Comparison of ENCODE assay signal across 23 mouse cellular contexts in the genomic region with DNA sequence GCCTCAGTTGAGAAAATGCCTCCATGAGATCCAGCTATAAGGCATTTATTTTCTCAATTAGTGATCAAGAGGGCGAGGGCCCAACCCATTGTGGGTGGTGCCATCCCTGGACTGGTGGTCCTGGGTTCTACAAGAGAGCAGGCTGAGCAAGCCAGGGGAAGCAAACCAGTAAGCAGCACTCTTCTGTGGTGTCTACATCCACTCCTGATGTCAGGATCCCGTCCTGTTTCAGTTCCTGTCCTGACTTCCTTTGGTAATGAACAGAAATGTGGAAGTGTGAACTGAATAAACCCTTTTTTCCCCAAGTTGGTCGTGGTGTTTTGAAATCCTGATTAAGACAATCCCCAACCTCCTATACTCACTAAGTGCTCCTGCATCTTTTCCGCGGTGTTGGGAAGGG. TPM values are rescaled to one million over a fixed set of nuclear protein-coding genes. Genes with fewer than 3 reads are reported as not detected.
DNase-seq lines count a peak whose midpoint lies in the region; ATAC-seq and TF ChIP-seq lines count a peak whose summit lies in the region.
"Had no signal": no experiment of that assay in that cellular context is flagged by ENCODE, and none has a peak within 500 bp of the region (broad histone marks: within the 10 kb centered on the region; RNA-seq: fewer than 3 reads in every experiment).

No protein-coding gene starts in this region.

- no peak overlapping the region for H3K4me2 ChIP-seq in liver, embryonic 11.5 days
- H3K4me2 ChIP-seq in stomach, postnatal 0 days (replicated peaks; ENCODE audit: low read depth) = no peak overlapping the region
- H3K4me2 ChIP-seq: embryonic facial prominence, embryonic 13.5 days; hindbrain, embryonic 15.5 days had no signal

- no peak for TF ChIP-seq CTCF in liver, adult 2 months (IDR thresholded peaks at IDR 0.05; ENCODE audit: low read depth, low read length)
- TF ChIP-seq CTCF in spleen, adult 2 months (IDR thresholded peaks at IDR 0.05; ENCODE audit: extremely low read depth, insufficient read depth, insufficient read length, insufficient replicate concordance) = no peak
- no peak for TF ChIP-seq CTCF in stomach, postnatal 0 days (IDR thresholded peaks at IDR 0.05; ENCODE audit: low read depth)

- H3K27ac ChIP-seq in liver, adult 2 months (replicated peaks; ENCODE audit: insufficient read depth, low read depth, low read length) = 0 out of 2 replicates have a peak overlapping the region, but pooled peaks have one; percentile 23
- H3K27ac ChIP-seq in liver, embryonic 11.5 days (ENCODE audit: low read depth, low read length) = no peak overlapping the region
- H3K27ac ChIP-seq in spleen, adult 2 months (ENCODE audit: insufficient read depth, low read length) = peak overlapping the region; percentile 43; the same call in 1 of the 2 replicates
- no peak overlapping the region for H3K27ac ChIP-seq in stomach, postnatal 0 days (replicated peaks)
- H3K27ac ChIP-seq: embryonic facial prominence, embryonic 13.5 days; gastrocnemius, adult 2 months; heart, embryonic 10.5 days; hindbrain, embryonic 15.5 days; liver, embryonic 14.5 days; midbrain, embryonic 10.5 days had no signal

- H3K79me2 ChIP-seq in liver, adult 2 months (ENCODE audit: control insufficient read depth, insufficient read depth, low read length) = no peaks in the 10 kb centered on the region

- H3K27me3 ChIP-seq in liver, adult 2 months (ENCODE audit: control insufficient read depth, insufficient read depth, low read length) = no peaks in the 10 kb centered on the region
- peaks cover 22% of the 10 kb centered on the region for H3K27me3 ChIP-seq in liver, embryonic 11.5 days (replicated peaks; ENCODE audit: control insufficient read depth, insufficient read depth, low read length)
- H3K27me3 ChIP-seq in spleen, adult 2 months (ENCODE audit: control insufficient read depth, insufficient read depth, low read length) = no peaks in the 10 kb centered on the region
- no peaks in the 10 kb centered on the region for H3K27me3 ChIP-seq in stomach, postnatal 0 days (ENCODE audit: control insufficient read depth, insufficient read depth, low read length)

- no peak for ATAC-seq in liver, embryonic 11.5 days (replicated peaks; ENCODE audit: low FRiP score)
- peak; percentile 42 for ATAC-seq in megakaryocyte, adult 5-6 weeks (ENCODE audit: poor library complexity, severe bottlenecking)
- ATAC-seq in stomach, postnatal 0 days (ENCODE audit: low FRiP score, low TSS enrichment) = no peak
- ATAC-seq: forebrain, embryonic 14.5 days; lung, postnatal 0 days had no signal

- no peaks in the 10 kb centered on the region for H3K36me3 ChIP-seq in liver, adult 2 months (ENCODE audit: control insufficient read depth, insufficient read depth, low read length)
- H3K36me3 ChIP-seq in liver, embryonic 11.5 days (ENCODE audit: control insufficient read depth, insufficient read depth, low read length) = no peaks in the 10 kb centered on the region
- H3K36me3 ChIP-seq in spleen, adult 2 months (ENCODE audit: control insufficient read depth, insufficient read depth, low read length) = no peaks in the 10 kb centered on the region
- no peaks in the 10 kb centered on the region for H3K36me3 ChIP-seq in stomach, postnatal 0 days (ENCODE audit: control insufficient read depth, insufficient read depth, low read length)
- H3K36me3 ChIP-seq: embryonic facial prominence, embryonic 13.5 days; heart, embryonic 10.5 days; hindbrain, embryonic 15.5 days; midbrain, embryonic 10.5 days had no signal

- peak; percentile 34 for DNase-seq in liver, adult 2 months (ENCODE audit: extremely low read depth, low read depth, low spot score)
- no peak for DNase-seq in liver, embryonic 11.5 days (ENCODE audit: low spot score)
- no peak for DNase-seq in spleen, adult 2 months (ENCODE audit: low read depth in 1 of 2, low spot score in 2 of 2)
- no peak for DNase-seq in spleen, adult 12 weeks (ENCODE audit: low spot score)
- DNase-seq in adrenal gland, postnatal 36 days = no peak
- no peak for DNase-seq in stomach, postnatal 0 days (ENCODE audit: low spot score)
- DNase-seq: cerebellum, adult 2 months; cerebellum, postnatal 25 days; embryo, embryonic 11 days; gastrocnemius, adult 2 months; kidney, adult 8-10 months; kidney, postnatal 10 days; right cerebral cortex, postnatal 14 days; spleen, adult 18-20 months had no signal

- no peak for TF ChIP-seq EP300 in stomach, postnatal 0 days (optimal IDR thresholded peaks at IDR 0.05)

- H3K4me1 ChIP-seq in liver, adult 2 months (ENCODE audit: control insufficient read depth, insufficient read depth, low read length) = peaks cover 5% of the 10 kb centered on the region; the same call in 1 of the 2 replicates
- H3K4me1 ChIP-seq in liver, embryonic 11.5 days (replicated peaks; ENCODE audit: control insufficient read depth, insufficient read depth, low read length) = 0 out of 2 replicates have a peak, but pooled peaks cover 2% of the 10 kb centered on the region
- peaks cover 4% of the 10 kb centered on the region; the same call in 1 of the 2 replicates for H3K4me1 ChIP-seq in spleen, adult 2 months (ENCODE audit: control insufficient read depth, insufficient read depth, insufficient read length)
- no peaks in the 10 kb centered on the region for H3K4me1 ChIP-seq in stomach, postnatal 0 days (replicated peaks; ENCODE audit: control insufficient read depth, insufficient read depth)

- WGBS in liver, adult 2 months = 60% methylated on average over 5 of the region's 5 CpGs
- 43% methylated on average over 5 of the region's 5 CpGs for WGBS in liver, embryonic 11.5 days
- 42% methylated on average over 5 of the region's 5 CpGs for WGBS in spleen, adult 2 months
- 47% methylated on average over 5 of the region's 5 CpGs for WGBS in stomach, postnatal 0 days

- TF ChIP-seq POLR2A in liver, adult 2 months (IDR thresholded peaks at IDR 0.05; ENCODE audit: extremely low read depth, insufficient read depth, low read length) = no peak
- TF ChIP-seq POLR2A in spleen, adult 2 months (IDR thresholded peaks at IDR 0.05; ENCODE audit: low read depth, low read length) = no peak

- no peak overlapping the region for H3K4me3 ChIP-seq in liver, adult 2 months (ENCODE audit: insufficient read depth, low read depth, low read length)
- H3K4me3 ChIP-seq in liver, embryonic 11.5 days (ENCODE audit: low read depth, low read length) = no peak overlapping the region
- no peak overlapping the region for H3K4me3 ChIP-seq in spleen, adult 2 months (ENCODE audit: extremely low read depth, insufficient read depth, insufficient read length)
- no peak overlapping the region for H3K4me3 ChIP-seq in stomach, postnatal 0 days (ENCODE audit: low read depth, low read length)
- H3K4me3 ChIP-seq: embryonic facial prominence, embryonic 13.5 days; erythroblast, embryonic 14.5 days; hindbrain, embryonic 15.5 days; midbrain, embryonic 10.5 days had no signal

- H3K9ac ChIP-seq in liver, adult 2 months (ENCODE audit: low read depth, low read length) = no peak overlapping the region
- H3K9ac ChIP-seq in liver, embryonic 11.5 days (ENCODE audit: low read depth, low read length) = no peak overlapping the region
- H3K9ac ChIP-seq in stomach, postnatal 0 days (ENCODE audit: low read length) = no peak overlapping the region
- H3K9ac ChIP-seq: embryonic facial prominence, embryonic 13.5 days; hindbrain, embryonic 15.5 days; liver, embryonic 14.5 days had no signal

- no peaks in the 10 kb centered on the region for H3K9me3 ChIP-seq in liver, embryonic 11.5 days (ENCODE audit: control insufficient read depth, low read length)
- H3K9me3 ChIP-seq in stomach, postnatal 0 days (ENCODE audit: control insufficient read depth, low read length) = no peaks in the 10 kb centered on the region
- H3K9me3 ChIP-seq: embryonic facial prominence, embryonic 13.5 days; heart, embryonic 10.5 days; hindbrain, embryonic 15.5 days; midbrain, embryonic 10.5 days had no signal

RNA-seq across cellular contexts. Expression of gene Slc35c1, which starts 23.2 kb away (rescaled TPM):
- 3.0 and 3.9 TPM in 2 replicates for total RNA-seq in liver, adult 2 months (2014; rRNA removed)
- 26.0 and 30.7 TPM in 2 replicates for polyA plus RNA-seq in liver, adult 2 months (2012; rRNA removed)
- polyA plus RNA-seq in liver, embryonic 11.5 days (2014; fragmentation: Nextera tagmentation; extraction: Ambion mirVana) = 26.8 and 27.4 TPM in 2 replicates
- 63.3 and 86.6 TPM in 2 replicates for polyA plus RNA-seq in spleen, adult 2 months (2012; rRNA removed)
- total RNA-seq in megakaryocyte, adult 5-6 weeks (2015) = 82.5 and 84.8 TPM in 2 replicates
- 28.7 and 42.0 TPM in 2 replicates for total RNA-seq in megakaryocyte, adult 5-6 weeks (2017)
- 10 to 100 TPM; 14.8 to 24.3 TPM for total RNA-seq in adrenal gland, postnatal 36 days (2021)
- polyA plus RNA-seq in stomach, postnatal 0 days (2015; fragmentation: Nextera tagmentation; extraction: Ambion mirVana) = 35.8 and 41.7 TPM in 2 replicates

RNA-seq across cellular contexts. Expression of gene Cry2, which starts 49.7 kb away (rescaled TPM):
- total RNA-seq in liver, adult 2 months (2014; rRNA removed) = 20.5 and 22.4 TPM in 2 replicates
- 17.1 and 21.9 TPM in 2 replicates for polyA plus RNA-seq in liver, adult 2 months (2012; rRNA removed)
- 20.6 and 22.5 TPM in 2 replicates for polyA plus RNA-seq in liver, embryonic 11.5 days (2014; fragmentation: Nextera tagmentation; extraction: Ambion mirVana)
- 8.4 and 9.4 TPM in 2 replicates for polyA plus RNA-seq in spleen, adult 2 months (2012; rRNA removed)
- 3.5 and 4.1 TPM in 2 replicates for total RNA-seq in megakaryocyte, adult 5-6 weeks (2015)
- total RNA-seq in megakaryocyte, adult 5-6 weeks (2017) = 3.2 and 4.3 TPM in 2 replicates
- total RNA-seq in adrenal gland, postnatal 36 days (2021) = 10 to 100 TPM; 38.4 to 47.8 TPM
- 14.8 and 17.3 TPM in 2 replicates for polyA plus RNA-seq in stomach, postnatal 0 days (2015; fragmentation: Nextera tagmentation; extraction: Ambion mirVana)

Comparison
In these comparisons a context has a peak if more than half of its experiments do, and no peak if none do; other contexts are left out.
1. H3K27ac ChIP-seq: peak in liver, adult 2 months (single experiment) and spleen, adult 2 months (single experiment); none in liver, embryonic 11.5 days (single experiment) and stomach, postnatal 0 days (single experiment).